Mouse (Mus musculus) R1 (cell line): Measurements from ENCODE around the gene Snx17.
A peak's percentile ranks its signal among the peaks of the same experiment; 100 is the strongest.

Experiments used
- DNase-seq: peaks from one replicate; pipeline ENCODE4 v3.0.0-alpha.2; 2018; ENCODE audit warnings: low read depth, low spot score

Gene Snx17

DNA sequence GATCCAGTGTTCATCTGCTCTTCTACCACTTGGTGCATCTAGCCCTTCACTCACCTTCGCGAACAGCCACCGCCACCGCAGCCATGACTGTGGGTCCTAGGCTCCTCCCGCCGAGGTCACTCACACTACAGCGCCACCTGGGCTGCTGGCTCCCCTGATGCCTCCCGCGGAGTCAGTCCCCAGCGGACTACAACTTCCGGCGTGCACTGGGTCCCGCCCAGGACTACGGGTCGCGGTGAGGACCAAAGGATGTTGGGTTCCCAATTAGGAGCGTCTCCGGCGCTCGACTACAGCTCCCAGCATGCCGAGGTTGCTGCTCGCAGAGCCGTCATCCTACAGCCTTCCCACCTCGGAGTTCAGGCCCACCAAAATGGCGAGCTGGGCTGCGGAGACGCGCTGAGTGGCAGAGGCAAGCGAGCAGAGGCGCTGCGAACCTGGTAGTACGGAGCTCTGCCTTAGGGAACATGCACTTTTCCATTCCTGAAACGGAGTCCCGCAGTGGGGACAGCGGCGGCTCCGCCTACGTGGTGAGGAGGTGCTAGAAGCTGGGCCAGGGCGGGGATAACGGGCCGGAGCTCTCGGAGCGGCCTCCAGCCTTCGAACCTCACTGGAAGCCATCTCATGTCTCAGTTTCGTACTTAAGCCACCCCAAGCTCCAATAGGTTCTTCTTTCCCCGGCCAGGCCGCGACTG, at the start of gene Snx17, which contains the start of gene Eif2b4:
Snx17 (plus strand) TSS at position 289 of the 692 bp plus-strand sequence.
Eif2b4 (minus strand) TSS at position 492 of the 692 bp plus-strand sequence.
- peak; percentile 99 for DNase-seq

DNA sequence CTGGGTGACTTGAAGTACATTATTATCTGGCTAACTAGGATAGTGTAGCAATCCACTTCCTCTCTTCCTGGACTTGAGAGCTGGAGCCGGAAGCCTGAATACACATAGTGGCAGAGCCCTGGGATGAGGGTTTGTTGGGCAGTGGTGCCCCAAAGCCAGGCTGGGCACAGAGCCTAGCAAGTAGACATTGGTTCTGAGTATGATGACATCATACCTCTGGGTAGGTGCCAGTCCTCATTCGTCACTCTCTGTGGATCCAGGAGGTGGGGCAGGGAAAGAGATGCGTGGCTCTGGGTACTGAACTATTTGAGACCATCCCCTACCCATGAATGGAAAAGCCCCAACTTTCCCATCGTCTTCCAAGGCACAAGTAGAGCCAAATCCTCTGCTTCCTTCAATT, 43.2 kb upstream of the Snx17 start:
- no peak for DNase-seq

DNA sequence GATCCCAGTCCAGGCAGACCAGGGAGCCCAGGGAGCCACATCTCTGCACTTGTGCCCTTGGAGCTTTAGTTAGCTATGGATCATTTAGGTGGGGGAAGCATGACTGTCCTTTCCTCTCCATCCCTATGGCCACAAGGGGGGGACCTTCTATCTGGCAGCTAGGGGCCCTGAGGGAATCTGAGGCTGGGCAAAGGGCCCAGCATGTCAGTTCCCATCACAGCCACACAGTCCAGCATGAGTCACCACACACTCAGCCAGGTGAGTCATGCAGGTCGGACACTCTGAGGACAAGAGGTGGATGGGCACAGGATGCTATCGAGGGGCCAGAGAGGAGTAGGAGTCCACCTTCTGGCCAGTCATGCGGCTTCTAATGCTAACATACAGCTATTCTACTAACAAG, 41.3 kb upstream of the Snx17 start:
- peak; percentile 25 for DNase-seq

DNA sequence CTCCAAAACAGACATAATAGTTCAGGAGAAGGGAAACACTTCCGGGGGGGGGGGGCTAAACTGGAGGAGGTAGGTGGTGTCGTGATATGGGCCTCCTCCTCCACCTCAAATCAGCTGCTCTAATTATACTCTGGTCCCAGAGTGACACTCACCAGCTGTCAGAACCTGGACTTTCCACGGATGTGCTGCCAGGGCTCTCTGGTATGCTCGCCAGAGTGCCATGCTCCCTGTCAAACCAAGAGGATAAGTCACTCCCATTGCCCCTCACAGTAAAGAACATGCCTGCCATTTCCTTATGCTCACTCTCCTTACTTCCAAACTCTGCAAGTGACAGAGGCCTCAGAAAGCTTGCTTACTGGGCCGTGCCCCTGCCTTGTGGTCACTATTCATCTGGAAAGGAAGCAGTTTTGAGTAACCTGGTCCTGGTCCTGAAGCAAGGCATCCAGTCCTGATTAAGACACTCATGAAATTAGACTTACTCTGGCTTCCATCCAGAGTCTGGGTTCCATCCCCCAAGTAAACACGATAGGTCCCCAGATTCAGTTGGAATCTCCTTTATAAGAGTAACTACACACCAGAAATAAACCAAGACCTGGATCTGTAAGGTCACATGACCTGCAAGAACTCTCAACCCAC, 39.4 kb upstream of the Snx17 start:
- DNase-seq = no peak

DNA sequence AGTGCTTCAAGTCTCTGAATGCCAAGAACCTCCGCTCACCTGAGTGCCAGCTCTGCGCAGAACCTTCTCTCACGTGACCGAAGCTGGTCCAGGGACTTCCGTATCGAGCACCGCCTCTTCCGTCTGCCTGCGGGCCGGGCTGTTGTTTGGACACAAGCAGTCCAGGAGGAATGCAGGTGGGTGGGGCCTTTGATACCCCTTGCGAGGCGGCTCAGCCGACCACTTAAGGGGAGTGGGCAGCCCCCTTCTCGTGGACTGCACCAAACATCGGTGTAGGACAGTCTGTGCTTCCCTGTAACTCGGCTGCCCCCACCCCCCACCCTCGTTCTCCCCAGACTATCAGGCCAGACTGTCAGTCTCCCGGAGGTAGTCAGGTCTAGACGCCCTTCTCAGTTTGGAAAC, 38.9 kb upstream of the Snx17 start, which contains the start of gene Mpv17:
Mpv17 (minus strand) TSS at position 100 of the 402 bp plus-strand sequence.
- DNase-seq = peak; percentile 95

DNA sequence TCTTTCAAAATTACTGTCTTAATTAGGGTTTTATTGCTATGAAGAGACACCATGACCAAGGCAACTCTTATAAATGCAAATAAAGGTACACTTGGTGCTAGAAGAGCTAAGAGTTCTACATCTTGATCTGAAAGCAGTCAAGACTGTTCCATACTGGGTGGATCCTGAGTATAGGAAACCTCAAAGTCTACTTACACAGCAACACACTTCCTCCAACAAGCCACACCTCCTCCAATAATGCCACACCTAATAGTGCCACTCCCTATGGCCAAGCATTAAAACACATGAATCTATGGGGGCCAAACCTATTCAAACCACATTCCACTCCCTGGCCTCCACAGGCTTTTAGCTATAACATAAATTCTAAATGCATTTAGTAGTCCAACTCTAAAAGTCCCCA, 30.6 kb upstream of the Snx17 start:
- DNase-seq = no peak

DNA sequence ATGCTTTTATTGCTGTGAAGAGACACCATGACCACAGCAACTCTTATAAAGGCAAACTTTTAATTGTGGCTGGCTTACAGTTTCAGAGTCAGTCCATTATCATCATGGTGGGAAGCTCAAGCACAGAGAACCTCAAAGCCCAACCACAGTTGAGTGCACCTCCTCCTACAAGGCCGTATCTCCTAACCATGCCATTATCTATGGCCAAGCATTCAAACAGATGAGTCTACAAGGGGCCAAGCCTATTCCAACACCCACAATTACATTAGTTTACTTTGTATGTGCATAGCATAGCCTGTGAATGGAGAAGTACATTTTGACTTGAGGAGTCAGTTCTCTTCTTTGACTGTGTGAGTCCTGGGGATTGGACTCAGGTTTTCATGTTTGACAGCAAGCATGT, 28.1 kb upstream of the Snx17 start:
- DNase-seq = no peak

DNA sequence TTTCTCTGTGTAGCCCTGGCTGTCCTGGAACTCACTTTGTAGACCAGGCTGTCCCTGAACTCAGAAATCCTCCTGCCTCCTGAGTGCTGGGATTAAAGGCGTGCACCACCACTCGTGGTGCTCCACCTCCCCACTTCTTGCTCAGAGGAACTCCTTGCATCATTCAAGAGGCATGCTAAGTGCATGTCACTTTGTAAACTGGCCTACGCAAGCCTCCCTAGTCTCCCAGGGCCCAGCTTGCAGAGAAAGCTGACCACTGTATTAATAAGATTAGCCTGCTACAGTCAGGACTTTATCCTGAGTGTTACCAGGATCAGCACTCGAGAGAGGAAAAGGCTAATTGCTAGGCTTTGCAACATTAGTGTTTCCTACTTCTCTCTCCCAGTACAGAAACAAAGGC, 24.4 kb upstream of the Snx17 start:
- no peak for DNase-seq

DNA sequence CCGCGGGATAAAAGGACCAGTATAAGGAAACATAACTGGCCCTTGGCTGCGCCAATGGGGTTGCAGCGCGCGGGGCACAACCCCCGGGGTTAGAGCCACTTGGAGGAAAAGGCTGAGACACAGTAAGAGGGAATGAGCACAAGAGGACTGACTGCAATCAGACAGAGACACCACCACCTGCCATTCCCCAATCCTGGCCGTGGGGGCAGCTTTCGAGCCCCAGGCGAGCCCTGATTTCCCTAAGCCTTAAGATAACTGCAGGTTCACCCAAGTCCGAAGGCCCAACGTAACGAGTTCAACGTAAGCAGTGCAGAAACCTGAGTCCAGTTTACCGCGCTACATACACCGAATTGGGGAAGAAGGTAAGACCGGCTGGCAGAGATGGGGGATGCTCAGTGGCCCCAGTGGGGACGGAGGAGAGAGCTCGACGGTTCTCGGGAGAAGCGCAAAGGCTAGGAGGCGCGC, 13.7 kb upstream of the Snx17 start:
- DNase-seq = peak; percentile 87

DNA sequence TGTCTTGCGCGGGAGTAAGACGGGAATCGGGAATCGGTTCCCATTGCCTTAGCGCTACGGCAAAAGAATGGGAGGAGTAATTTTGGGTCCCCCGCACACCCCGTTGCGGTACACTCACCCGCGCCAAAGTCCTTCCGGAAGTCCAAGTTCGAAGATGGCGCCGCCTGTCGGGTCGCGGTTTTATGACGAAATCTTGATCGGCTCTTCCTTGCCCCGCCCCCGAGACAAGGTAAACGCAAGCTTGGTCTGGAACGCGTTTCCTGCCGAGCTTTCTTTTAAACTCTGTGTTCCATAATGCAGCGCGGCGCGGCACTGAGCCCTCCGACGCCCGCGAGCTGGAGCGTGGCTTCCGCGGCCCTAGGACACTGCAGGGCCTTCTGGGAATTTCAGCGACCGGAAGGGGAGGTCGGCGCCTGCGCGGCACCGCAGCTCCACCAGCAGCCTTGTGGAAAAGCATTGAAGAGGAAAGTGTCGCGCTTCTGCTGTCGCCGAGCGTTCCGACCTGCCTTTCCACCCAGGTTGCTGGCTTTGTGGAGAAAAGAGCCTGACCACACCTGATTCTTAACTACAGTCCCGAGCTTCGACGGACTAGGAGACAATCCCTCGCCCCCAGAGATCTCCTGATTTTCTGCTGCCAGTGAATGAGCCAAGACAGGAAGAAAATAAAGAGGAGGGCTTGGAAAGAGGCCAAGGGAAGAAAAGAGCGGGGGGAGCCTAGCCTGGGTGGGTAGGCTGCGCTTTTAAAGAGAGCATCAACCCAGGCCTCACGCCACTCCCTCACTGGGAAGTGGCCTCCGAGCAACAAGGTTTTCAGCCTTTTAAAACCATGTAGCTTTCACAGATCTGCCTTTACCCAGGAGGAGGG, 13.0 kb upstream of the Snx17 start, which contains the start of the genes Gm29609 and Gtf3c2:
Gm29609 (minus strand) TSS at position 146 of the 865 bp plus-strand sequence.
Gtf3c2 (minus strand) TSS at position 379 of the 865 bp plus-strand sequence.
- DNase-seq = peak; percentile 99

DNA sequence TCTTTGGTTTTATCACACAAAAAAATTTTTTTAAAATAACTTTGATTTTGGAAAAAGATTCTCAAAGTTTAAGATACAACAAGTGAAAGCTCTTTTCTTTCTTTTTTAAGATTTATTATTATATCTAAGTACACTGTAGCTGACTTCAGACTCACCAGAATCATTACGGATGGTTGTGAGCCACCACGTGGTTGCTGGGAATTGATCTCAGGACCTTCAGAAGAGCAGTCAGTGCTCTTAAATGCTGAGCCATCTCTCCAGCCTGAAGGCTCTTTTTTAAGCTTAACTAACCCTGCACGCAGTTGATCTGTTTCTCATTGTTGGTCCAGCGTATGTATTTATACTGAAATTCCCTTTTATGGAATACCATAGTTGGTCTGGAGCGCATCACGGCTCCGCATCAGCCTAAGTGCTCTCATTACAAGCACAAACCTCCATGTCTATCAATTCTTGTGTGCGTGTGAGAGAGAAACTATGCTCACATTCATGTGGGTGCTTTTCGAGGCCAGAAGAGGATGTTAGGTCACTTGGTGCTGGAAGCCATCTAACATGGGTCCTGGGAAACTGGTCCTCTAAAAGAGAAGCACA, 11.8 kb upstream of the Snx17 start:
- no peak for DNase-seq

DNA sequence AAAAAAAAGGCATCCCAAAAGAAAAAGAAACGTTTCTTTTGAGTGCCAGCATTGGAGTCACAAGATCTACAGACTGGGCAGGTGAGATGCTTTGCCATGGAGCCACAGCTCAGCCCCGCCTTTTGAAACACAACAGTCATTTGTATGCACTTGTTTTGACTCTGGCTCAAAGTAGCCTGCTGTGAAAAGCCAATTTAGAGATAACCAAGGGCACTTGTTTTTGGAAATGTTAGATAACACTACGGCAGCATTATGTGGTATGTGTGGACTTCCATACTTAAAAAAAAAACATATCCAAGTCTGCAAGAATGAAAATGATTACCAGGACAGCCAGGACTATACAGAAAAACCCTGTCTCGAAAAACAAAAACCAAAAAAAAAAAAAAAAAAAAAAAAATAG, 9.3 kb upstream of the Snx17 start:
- DNase-seq = no peak

DNA sequence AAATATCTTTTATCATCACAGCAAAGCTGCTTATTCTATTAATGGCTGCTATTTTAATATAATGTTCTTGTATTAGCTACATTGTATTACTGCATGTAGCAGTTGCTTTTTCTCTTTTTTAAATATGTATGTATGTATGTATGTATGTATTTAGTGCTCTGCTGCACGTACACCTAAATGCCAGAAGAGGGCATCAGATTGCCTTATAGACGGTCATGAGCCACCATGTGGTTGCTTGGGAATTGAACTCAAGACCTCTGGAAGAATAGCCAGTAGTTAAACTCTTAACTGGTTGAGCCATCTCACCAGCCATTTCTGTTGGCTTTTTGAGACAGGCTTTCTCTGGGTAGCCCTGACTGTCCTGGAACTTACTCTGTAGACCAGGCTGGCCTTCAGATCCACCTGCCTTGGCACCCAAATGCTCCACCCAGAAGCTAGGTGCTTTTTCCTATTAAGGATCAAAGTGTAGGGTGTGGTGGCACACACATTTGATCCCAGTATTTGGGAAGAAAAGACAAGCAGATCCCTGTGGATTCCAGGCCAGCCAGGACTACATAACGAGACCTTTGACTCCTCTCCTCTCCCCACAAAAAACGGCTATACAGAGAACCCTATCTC, 4.7 kb upstream of the Snx17 start:
- DNase-seq = peak; percentile 83

DNA sequence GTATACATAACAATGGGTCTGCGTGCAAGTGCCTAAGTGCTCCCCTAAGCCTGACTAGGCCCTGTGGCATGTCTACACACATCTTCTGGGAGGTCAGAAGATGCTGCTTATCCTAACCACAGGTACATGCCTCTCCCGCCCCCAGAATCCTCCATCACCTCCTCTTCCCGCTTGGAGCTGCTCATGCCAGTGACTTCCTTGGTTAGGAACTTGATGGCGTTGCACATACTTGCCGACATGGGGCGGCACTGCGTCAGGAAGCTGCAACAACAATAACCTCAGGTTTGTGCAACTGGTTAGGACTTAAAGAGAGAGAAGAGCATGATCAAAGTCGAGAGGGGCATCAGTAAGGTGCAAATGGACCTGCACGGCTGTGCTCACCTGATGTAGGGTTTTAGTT, 2.8 kb upstream of the Snx17 start:
- DNase-seq = peak; percentile 65

DNA sequence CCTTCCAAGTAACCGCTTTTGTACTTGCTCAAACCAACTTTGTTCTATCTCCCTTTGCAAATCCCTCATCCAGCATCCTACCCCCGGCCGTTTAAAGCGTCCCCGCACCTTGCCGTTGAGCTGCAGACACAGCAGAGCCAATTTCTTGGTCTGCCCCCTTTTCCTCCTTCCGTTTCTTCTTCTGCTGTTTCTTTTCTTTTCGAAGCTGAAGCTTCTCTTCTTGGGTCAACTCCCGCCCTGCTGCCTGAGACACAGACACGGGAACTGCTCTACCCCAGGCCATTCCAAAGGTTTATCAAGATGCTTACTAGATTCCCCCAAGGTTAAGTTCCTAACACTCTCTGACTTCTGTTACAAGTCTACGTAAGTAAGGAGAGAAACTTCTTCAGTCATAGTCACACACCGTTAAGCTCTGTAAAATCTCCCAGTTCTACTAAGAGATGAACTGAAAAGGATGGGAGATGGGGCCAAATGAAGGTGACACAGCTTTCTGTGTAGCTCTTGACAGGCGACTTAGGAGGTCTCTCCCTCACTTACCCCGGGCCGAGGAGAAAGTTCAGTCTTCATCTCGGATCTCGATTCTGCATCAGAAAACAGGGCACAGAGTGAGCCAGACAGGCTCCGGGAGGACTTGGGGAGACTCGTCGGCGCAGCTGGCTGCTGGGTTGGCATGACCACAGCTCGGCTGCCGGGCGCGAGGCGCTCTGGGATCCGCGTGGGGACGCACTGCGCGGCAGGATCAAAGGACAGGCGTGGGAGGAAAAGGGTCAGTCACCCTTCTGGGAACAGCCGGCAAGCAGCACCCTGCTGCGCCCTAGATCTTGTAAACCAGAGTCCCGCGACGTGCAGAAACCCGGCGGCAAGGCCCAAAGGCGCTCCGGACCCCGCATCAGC, 735 bp upstream of the Snx17 start:
- DNase-seq = no peak

DNA sequence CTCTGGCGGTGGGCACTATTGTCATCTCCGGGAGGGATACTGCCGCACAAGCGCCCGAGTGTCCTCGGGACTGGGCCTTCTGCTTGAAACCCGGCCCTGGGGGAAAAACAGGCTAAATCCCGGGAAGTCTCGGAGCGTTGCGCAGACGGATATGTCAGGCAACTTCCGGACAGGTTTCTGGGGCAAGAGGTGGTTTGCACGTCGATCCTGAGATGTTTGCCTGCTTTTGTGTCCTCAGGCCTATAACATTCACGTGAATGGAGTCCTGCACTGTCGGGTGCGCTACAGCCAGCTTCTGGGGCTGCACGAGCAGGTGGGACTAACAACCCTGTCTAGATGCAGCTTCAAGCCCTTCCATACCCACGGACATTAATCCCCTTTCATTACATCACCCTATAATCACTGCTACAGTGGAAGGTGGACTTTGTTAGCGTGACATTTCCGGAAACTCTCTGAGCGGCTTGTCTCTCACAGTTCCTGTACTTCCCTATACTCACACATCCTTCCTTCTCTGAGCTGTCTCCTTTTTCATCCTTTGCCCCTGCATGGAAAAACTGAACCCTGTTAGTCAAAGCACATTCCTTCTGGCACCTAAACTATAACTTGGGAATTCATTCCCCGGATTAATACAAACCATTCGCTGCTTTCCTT, 729 bp downstream of the Snx17 start:
- peak; percentile 44 for DNase-seq

DNA sequence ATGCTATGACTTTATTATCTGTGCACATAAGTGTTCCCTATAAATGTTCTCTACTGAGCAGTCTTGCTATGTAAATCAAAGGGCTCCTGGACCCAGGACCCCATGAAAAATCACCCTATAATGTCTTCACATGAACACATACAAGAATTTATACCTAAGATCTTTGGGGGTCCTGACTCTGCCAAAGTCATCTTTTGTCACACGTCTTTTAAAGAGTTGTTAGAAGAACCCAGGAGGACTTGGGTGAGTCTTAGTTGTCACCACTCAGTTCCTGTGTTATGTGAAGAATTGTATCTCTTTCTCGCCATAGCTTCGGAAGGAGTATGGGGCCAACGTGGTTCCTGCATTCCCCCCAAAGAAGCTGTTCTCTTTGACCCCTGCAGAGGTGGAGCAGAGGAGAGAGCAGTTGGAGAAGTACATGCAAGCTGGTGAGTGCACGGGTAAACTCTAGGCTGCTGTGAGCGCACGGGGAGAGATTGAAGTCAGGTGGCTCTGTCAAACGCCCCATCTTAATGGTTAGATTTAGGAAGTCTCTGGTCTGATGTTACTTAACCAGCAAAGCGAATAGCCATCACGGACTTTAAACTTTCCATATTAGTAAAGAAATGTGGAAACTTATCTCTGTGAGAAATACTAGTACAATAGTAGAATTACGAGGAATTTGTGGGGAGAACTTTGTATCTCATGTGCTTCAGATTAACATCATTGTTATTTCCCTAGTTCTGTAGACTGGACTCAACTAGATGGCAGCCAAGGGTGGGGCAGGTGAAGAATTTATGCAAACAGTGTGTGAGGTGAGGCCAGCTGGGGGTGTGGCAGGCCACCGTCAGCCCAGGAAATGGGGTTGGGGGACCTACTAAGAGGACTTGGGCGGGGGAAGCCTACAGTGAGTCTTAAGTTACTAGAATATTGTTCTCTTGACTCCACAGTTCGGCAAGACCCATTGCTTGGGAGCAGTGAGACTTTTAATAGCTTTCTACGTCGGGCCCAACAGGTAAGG, 1.8 kb downstream of the Snx17 start:
- DNase-seq = peak; percentile 88

DNA sequence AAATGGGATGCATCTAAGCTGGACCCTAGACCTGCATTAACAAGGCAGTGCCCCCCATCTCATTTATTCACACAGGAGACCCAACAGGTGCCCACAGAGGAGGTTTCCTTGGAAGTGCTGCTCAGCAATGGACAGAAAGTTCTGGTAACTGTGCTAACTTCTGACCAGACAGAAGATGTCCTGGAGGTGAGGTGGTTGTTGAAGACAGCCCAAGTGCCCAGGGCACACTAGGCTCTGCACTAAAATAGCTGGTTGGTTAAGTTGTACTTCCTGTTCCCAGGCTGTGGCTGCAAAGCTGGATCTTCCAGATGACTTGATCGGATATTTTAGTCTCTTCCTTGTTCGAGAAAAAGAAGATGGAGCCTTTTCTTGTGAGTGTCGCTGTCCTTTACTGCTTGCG, 2.6 kb downstream of the Snx17 start:
- no peak for DNase-seq
